Mouse (Mus musculus): ENCODE measurements at regions not wholly inside any gene's neighbourhood (a gene's known extent, or its start where the extent isn't known, plus 50 kb on each side); places are given as distances from the start of the nearest gene placed in this dataset.
"Not testable (repeated sequence)": the region's sequence is repeated elsewhere in the genome, so short reads cannot be mapped to it uniquely, and the experiment has no call there.

- ATAC-seq (ENCODE audit: low TSS enrichment): no peak
These were observed 667.4 kb upstream of the Igfbp7 start for GRCm38 (mm10) chr5:78075203-78075602.

GRCm38 (mm10) chr5:78032554-78033250, 624.9 kb upstream of the Igfbp7 start:
- no peak for ATAC-seq (ENCODE audit: low TSS enrichment)

GRCm38 (mm10) chr5:78017523-78017922, 609.7 kb upstream of the Igfbp7 start:
- no peak for ATAC-seq (ENCODE audit: low TSS enrichment)

- ATAC-seq (ENCODE audit: low TSS enrichment): peak; percentile 92
These were observed 578.7 kb upstream of the Igfbp7 start for GRCm38 (mm10) chr5:77986449-77987047.

GRCm38 (mm10) chr5:77985269-77985668, 577.4 kb upstream of the Igfbp7 start:
- ATAC-seq (ENCODE audit: low TSS enrichment): no peak

- not testable (repeated sequence) for ATAC-seq (ENCODE audit: low TSS enrichment)
These were observed 532.2 kb upstream of the Igfbp7 start for GRCm38 (mm10) chr5:77940021-77940420.

GRCm38 (mm10) chr5:77931874-77932273, 524.0 kb upstream of the Igfbp7 start:
- no peak for ATAC-seq (ENCODE audit: low TSS enrichment)

GRCm38 (mm10) chr5:77921186-77921585, 513.3 kb upstream of the Igfbp7 start:
- ATAC-seq (ENCODE audit: low TSS enrichment): no peak

- ATAC-seq (ENCODE audit: low TSS enrichment): no peak
These were observed 509.3 kb upstream of the Igfbp7 start for GRCm38 (mm10) chr5:77917086-77917676.

- ATAC-seq (ENCODE audit: low TSS enrichment): no peak
These were observed 508.5 kb upstream of the Igfbp7 start for GRCm38 (mm10) chr5:77916375-77916774.

GRCm38 (mm10) chr5:77909218-77909617, 501.4 kb upstream of the Igfbp7 start:
- ATAC-seq (ENCODE audit: low TSS enrichment): peak; percentile 89

GRCm38 (mm10) chr5:77892024-77892423, 484.2 kb upstream of the Igfbp7 start:
- ATAC-seq (ENCODE audit: low TSS enrichment): not testable (repeated sequence)

- peak; percentile 93 for ATAC-seq (ENCODE audit: low TSS enrichment)
These were observed 480.7 kb upstream of the Igfbp7 start for GRCm38 (mm10) chr5:77888534-77888933.

GRCm38 (mm10) chr5:77871403-77871802, 463.6 kb upstream of the Igfbp7 start:
- no peak for ATAC-seq (ENCODE audit: low TSS enrichment)

GRCm38 (mm10) chr5:77865342-77865741, 457.5 kb upstream of the Igfbp7 start:
- no peak for ATAC-seq (ENCODE audit: low TSS enrichment)

- no peak for ATAC-seq (ENCODE audit: low TSS enrichment)
These were observed 447.4 kb upstream of the Igfbp7 start for GRCm38 (mm10) chr5:77855191-77855590.

- no peak for ATAC-seq (ENCODE audit: low TSS enrichment)
These were observed 446.4 kb upstream of the Igfbp7 start for GRCm38 (mm10) chr5:77853999-77854784.

- ATAC-seq (ENCODE audit: low TSS enrichment): no peak
These were observed 443.8 kb upstream of the Igfbp7 start for GRCm38 (mm10) chr5:77851645-77852044.

GRCm38 (mm10) chr5:77838186-77839097, 430.6 kb upstream of the Igfbp7 start:
- ATAC-seq (ENCODE audit: low TSS enrichment): peak; percentile 83

GRCm38 (mm10) chr5:77827971-77828370, 420.1 kb upstream of the Igfbp7 start:
- no peak for ATAC-seq (ENCODE audit: low TSS enrichment)

- peak; percentile 86 for ATAC-seq (ENCODE audit: low TSS enrichment)
These were observed 418.2 kb upstream of the Igfbp7 start for GRCm38 (mm10) chr5:77826063-77826462.
